Mouse (Mus musculus) MN1 (cell line): ENCODE measurements around the gene 4930544D05Rik.

Source experiments
- DNase-seq: peaks from one replicate; pipeline ENCODE4 v3.0.0-alpha.2; 2016; ENCODE audit warnings: low spot score

The 4930544D05Rik gene

GRCm38 (mm10) chr11:70655571-70656455 lies 40.2 kb downstream of the 4930544D05Rik start:
- peak; percentile 60 for DNase-seq

GRCm38 (mm10) chr11:70656456-70656927 lies 40.8 kb downstream of the 4930544D05Rik start:
- DNase-seq: peak; percentile 45

DNA sequence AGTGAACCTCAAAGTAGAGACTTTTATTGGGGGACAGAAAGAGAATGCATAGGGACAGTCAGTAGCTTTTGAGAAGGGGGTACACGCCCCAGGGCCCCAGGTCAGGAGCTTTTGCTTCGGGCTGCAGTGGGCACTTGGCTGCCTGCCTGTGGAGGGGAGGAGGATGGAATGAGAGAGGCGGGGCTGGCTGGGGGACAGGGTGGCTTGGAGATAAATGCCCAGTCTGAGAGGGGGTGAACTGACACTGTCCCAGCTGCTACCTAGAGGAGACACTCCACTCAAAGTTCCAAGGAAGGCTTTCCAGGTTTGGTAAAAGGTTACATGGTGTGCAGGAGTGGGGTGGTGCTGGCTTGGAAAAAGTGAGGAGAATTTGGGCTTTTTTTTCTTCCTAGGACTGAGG lies 41.3 kb downstream of the 4930544D05Rik start, which contains the start of gene Eno3:
Gene Eno3, plus strand, starts transcription at position 239 of the 400 bp plus-strand sequence.
- DNase-seq: no peak

GRCm38 (mm10) chr11:70657573-70657972 lies 41.9 kb downstream of the 4930544D05Rik start:
- DNase-seq: no peak

DNA sequence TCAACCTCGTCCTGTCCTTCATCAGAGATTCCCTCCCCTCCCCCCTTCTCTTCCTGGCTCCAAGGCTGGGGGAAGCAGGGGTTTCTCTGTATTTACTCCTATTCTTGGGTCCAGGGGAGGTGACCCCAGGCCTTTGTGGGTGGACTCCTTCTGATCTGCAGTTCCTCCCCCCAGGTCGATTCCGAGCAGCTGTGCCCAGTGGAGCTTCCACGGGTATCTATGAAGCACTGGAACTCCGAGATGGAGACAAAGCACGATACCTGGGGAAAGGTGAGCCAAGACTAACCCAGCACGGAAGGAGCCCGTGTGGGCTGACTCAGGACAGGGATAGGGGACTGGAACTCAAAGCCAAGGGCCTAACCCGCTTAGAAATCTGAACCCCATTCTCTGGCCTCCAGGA lies 42.3 kb downstream of the 4930544D05Rik start:
- DNase-seq: no peak

DNA sequence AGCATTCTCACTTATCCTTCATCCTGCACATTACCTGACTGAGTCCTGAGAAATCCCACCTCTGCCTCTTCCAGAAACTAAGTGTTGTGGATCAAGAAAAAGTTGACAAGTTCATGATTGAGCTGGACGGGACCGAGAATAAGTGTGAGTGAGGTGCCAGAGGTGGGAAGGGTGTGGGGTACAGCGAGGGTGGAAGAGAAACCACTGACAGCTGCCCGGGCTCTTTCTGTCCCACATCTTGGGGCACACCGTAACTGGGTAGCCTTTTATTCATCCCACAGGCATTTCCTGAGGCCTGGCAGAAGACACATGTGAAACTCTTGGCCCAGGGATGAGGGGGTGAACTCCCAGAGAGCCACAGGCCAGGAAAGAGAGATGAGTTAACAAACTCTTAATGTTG lies 42.9 kb downstream of the 4930544D05Rik start:
- DNase-seq: no peak

DNA sequence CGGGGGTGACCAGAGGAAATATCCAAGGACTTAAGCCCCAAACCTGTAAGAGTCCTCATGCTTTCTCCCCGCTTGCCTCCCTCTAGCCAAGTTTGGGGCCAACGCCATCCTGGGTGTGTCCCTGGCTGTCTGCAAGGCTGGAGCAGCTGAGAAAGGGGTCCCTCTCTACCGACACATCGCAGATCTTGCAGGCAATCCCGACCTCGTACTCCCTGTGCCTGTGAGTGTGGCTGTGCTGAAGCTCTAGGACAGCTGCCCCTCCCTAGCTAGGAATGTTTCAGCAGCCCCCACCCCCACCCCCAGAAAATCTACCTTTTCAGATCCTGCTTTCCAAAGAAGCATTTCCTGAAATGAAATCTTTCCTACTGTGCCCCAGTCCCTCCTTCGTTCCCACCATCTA lies 43.3 kb downstream of the 4930544D05Rik start:
- no peak for DNase-seq

- DNase-seq: no peak
These were observed 44.9 kb downstream of the 4930544D05Rik start for GRCm38 (mm10) chr11:70660571-70660970.

GRCm38 (mm10) chr11:70663101-70663500 lies 47.5 kb downstream of the 4930544D05Rik start:
- no peak for DNase-seq

GRCm38 (mm10) chr11:70663957-70664356 lies 48.3 kb downstream of the 4930544D05Rik start:
- no peak for DNase-seq

DNA sequence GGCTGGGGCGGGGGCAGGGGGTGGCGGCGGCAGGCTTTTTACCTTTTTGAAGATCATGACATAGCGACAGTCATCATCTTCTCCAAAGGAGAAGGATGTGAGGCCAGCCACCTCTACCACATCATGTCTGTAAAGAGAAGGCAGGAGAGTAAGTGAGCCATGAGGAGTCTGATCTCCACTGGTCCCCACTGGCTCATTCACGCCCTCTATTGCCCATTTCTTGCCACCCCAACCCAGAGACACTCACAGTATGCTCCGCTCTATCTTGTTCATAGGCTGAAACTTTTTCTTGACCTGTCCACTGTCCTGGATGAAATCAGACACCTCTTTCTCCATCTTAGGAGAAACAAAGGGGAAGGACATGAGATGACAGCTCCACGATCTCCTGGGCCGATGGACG lies 49.1 kb downstream of the 4930544D05Rik start:
- no peak for DNase-seq
